Mouse (Mus musculus): ENCODE measurements around the gene Tmem132c. TPM values are rescaled to one million over a fixed set of nuclear protein-coding genes. Genes with fewer than 3 reads are reported as not detected.

The Tmem132c gene
- total RNA-seq, 2 experiments from 2014 or later = 0.28 to 0.41 TPM

GRCm38 (mm10) chr5:127484813-127485486 lies 243.3 kb downstream of the Tmem132c start:
- no peak for DNase-seq (ENCODE audit: low spot score)

GRCm38 (mm10) chr5:127487190-127487589 lies 245.6 kb downstream of the Tmem132c start:
- DNase-seq (ENCODE audit: low spot score) = no peak

- no peak for DNase-seq (ENCODE audit: low spot score)
These were observed 247.1 kb downstream of the Tmem132c start for GRCm38 (mm10) chr5:127488666-127489065.

- DNase-seq (ENCODE audit: low spot score) = no peak
These were observed 250.1 kb downstream of the Tmem132c start for GRCm38 (mm10) chr5:127491724-127492123.

DNA sequence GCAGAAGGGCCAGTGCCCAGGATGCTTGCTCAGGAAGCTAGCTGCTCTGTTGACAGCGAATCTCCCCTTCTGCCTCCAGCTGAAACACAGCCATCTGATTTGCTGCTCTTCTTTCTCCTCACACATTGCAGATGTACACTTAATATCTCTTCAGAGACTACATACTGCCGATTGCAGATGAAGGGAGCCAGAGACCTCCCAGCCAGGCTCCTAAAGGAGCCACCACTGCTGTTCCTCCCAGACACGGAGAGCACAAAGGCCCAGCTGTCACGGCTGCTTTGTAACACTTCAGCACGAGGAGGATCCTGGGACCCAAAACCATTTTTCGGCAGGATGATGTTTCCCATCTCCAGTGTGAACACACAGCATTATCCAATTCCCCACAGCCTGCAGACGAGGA lies 255.3 kb downstream of the Tmem132c start:
- no peak for DNase-seq (ENCODE audit: low spot score)

DNA sequence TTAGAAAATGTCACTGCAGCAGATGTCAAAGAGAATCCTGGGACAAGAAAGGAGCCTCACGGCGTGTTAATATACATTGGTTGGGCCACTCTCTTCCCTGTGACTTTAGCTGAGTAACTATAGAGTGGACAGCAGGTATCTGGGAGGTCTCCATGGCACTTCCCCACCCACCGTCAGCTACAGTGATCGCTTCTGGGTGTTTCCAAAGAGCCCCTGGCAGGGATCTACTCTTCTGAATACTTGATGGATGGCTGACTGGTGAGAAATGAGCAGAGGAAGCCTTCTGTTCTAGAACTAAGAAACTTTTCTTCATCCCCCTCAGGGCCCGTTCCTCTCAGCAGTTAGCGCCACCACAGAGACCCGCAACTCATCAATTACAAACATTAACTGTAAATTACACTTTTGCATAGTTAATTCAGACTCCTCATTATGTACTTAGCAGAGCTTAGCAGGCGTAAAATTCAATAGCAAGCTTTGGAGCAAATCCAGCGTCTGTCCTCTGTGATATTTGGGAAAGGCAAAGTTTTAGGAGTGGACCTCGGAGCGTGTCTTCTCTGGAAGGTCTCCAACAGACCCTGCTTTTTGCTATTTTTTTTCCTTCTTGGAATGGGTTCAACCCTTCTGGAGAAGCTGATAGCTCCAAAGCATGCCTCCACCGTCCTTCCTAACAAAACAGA lies 257.7 kb downstream of the Tmem132c start:
- no peak for DNase-seq (ENCODE audit: low spot score)

GRCm38 (mm10) chr5:127502838-127503237 lies 261.2 kb downstream of the Tmem132c start:
- DNase-seq (ENCODE audit: low spot score) = no peak

GRCm38 (mm10) chr5:127505697-127506096 lies 264.1 kb downstream of the Tmem132c start:
- no peak for DNase-seq (ENCODE audit: low spot score)

DNA sequence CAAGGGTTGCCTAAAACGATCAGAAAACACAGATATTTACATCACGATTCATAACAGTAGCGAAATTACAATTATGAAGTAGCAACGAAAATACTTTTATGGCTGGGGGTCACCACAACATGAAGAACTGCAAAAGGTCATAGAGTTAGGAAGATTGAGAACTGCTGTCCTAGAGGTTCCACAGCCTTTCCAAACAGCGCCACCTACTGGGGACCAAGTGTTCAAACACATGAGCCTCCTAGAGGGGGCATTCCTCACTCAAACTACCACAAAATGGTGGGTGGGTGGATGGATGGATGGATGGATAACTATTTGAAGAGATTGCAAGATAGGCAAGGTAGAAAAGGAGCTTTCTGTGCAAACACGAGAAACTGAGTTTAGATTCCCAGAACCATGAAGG lies 270.0 kb downstream of the Tmem132c start:
- no peak for DNase-seq (ENCODE audit: low spot score)

GRCm38 (mm10) chr5:127515960-127516359 lies 274.4 kb downstream of the Tmem132c start:
- DNase-seq (ENCODE audit: low spot score) = no peak

GRCm38 (mm10) chr5:127522744-127523476 lies 281.3 kb downstream of the Tmem132c start:
- no peak for DNase-seq (ENCODE audit: low spot score)

GRCm38 (mm10) chr5:127527344-127527974 lies 285.9 kb downstream of the Tmem132c start:
- no peak for DNase-seq (ENCODE audit: low spot score)

DNA sequence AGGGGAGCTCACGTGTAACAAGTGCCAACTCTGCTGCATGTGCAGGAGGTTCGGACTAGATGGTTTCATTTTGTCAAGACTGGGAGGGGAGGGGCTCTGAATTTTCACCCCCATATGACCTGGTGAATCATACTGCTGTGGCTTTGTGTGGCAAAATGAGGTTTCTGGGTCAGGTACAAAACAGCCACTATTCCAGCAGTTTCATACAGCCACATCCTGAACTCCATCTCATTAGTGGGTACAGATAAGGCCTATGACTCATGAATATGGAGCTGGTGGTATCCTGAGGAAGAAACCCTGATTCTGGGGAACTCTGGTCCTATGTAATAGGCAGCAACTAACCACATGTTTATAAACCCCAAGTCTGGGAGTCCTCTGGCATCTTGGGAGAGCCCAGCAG lies 295.9 kb downstream of the Tmem132c start:
- no peak for DNase-seq (ENCODE audit: low spot score)

DNA sequence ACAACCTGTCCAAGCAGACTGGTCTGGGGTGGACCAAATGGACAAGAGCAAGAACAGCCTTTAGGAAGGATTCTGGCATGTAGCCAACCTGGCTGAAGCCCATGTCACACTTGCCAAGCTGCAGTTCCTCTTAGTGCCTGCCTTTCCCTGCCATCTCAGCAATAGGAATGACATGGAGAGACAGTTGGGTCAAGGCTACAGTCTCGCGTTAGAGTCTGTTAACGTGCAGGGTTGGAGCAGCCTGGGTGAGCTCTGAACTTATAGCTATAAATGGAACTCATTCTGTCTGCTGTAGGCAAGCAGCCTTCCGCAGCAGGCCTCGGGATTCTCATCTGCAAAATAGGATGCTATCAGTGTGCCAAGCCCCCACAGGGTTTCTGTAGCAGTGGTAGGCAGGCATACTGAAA lies 305.0 kb downstream of the Tmem132c start:
- no peak for DNase-seq (ENCODE audit: low spot score)

DNA sequence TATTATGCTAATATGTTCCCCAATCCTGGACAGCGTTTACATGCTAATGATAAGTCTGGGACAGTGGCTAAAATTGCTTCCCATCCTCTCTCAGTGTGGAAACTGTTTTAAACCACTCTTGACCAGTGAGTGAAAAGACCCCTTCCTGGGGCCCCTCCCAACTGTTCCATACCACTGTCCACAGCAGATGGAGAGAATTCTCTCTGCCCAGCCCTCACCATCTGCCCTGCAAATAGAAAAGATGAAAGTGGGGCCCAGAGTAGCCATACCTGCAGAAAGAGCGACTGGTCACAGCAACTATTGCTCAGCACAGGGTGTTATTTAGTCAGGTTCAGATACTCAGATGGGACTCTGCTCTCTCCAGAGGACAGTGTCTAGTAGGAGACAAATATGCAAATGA lies 306.5 kb downstream of the Tmem132c start:
- no peak for DNase-seq (ENCODE audit: low spot score)

DNA sequence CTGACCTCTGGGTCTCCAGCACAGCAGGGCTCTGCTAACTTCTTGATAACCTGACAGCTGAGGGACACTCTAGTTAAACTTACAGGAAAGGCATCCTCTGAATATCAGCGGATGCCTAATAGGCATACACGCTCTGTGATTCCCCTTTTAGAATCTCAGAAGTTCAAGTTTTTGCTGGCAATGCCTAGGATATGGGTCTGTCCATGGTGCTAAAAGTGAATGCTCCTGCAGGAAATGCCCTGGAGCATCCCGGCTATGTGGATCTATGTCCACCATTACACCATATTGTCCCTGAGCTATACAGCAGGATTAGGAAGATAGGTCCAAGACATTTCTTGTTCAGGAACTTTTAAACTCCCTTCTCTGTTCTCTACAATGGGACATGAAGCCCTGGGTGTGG lies 319.5 kb downstream of the Tmem132c start:
- no peak for DNase-seq (ENCODE audit: low spot score)

GRCm38 (mm10) chr5:127567165-127567741 lies 325.6 kb downstream of the Tmem132c start:
- no peak for DNase-seq (ENCODE audit: low spot score)

DNA sequence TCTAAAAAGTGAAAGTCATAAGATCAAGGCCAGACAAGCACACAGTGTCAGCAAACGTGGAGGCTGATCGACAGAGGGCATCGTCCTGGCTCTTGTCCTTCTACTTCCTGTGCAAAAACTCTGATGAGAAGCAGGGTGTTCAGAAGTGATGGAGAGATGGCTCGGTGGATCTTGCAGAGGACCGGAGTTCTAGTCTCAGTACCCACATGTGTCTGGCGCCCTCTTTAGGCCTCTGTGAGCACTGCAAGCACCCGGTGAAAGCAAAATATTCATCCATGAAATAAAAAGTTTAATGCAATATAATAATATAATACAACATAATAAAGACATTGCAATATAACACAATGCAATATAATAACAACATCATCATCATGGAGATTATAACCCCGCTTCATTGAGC lies 335.8 kb downstream of the Tmem132c start:
- no peak for DNase-seq (ENCODE audit: low spot score)

- no peak for DNase-seq (ENCODE audit: low spot score)
These were observed 342.1 kb downstream of the Tmem132c start for GRCm38 (mm10) chr5:127583658-127584057.

GRCm38 (mm10) chr5:127587854-127588253 lies 346.2 kb downstream of the Tmem132c start:
- DNase-seq (ENCODE audit: low spot score) = no peak

- DNase-seq (ENCODE audit: low spot score) = no peak
These were observed 350.8 kb downstream of the Tmem132c start for GRCm38 (mm10) chr5:127592406-127592805.

- DNase-seq (ENCODE audit: low spot score) = no peak
These were observed 351.2 kb downstream of the Tmem132c start for GRCm38 (mm10) chr5:127592854-127593253.

Data from gastrocnemius, adult 18-20 months (tissue).